Mouse (Mus musculus): ENCODE measurements around the gene Plekhh2. TPM values are rescaled to one million over a fixed set of nuclear protein-coding genes. Genes with fewer than 3 reads are reported as not detected.

Gene Plekhh2
- polyA plus RNA-seq, 1 experiment, result 28.5 TPM

- Histone ChIP-seq H3K27ac (ENCODE audit: control insufficient read depth, insufficient read depth, low read depth, low read length) (no peak overlapping the region), H3K4me1 (ENCODE audit: control insufficient read depth, insufficient read depth, low read length) (no peaks in the 10 kb centered on the region)
- no peak for TF ChIP-seq CTCF (IDR thresholded peaks at IDR 0.05; ENCODE audit: control insufficient read depth, insufficient read depth, insufficient replicate concordance, low read depth, low read length)
- TF ChIP-seq POLR2A (IDR thresholded peaks at IDR 0.05; ENCODE audit: control insufficient read depth, low read depth, low read length), result no peak
These were observed 70.2 kb downstream of the Plekhh2 start for GRCm38 (mm10) chr17:84581740-84582414.

GRCm38 (mm10) chr17:84584107-84584506 lies 72.4 kb downstream of the Plekhh2 start:
- Histone ChIP-seq H3K4me1 (ENCODE audit: control insufficient read depth, insufficient read depth, low read length) (no peaks in the 10 kb centered on the region), H3K27ac (ENCODE audit: control insufficient read depth, insufficient read depth, low read depth, low read length) (no peak overlapping the region), H3K27me3 (ENCODE audit: control insufficient read depth, insufficient read depth, low read length) (no peaks in the 10 kb centered on the region), H3K36me3 (ENCODE audit: control insufficient read depth, insufficient read depth, low read length) (no peaks in the 10 kb centered on the region), H3K4me3 (ENCODE audit: control insufficient read depth, low read depth, low read length) (no peak overlapping the region)
- no peak for TF ChIP-seq POLR2A (IDR thresholded peaks at IDR 0.05; ENCODE audit: control insufficient read depth, low read depth, low read length)
- TF ChIP-seq CTCF (IDR thresholded peaks at IDR 0.05; ENCODE audit: control insufficient read depth, insufficient read depth, insufficient replicate concordance, low read depth, low read length), result no peak

More at GRCm38 (mm10) chr17:84581740-84582414, 70.2 kb downstream of the Plekhh2 start:
- Histone ChIP-seq H3K36me3 (ENCODE audit: control insufficient read depth, insufficient read depth, low read length) (no peaks in the 10 kb centered on the region), H3K4me3 (ENCODE audit: control insufficient read depth, low read depth, low read length) (no peak overlapping the region), H3K27me3 (ENCODE audit: control insufficient read depth, insufficient read depth, low read length) (no peaks in the 10 kb centered on the region)

- H3K27me3 ChIP-seq (ENCODE audit: control insufficient read depth, insufficient read depth, low read length), result no peaks in the 10 kb centered on the region
- H3K27ac ChIP-seq (ENCODE audit: control insufficient read depth, insufficient read depth, low read depth, low read length), result no peak overlapping the region
- TF ChIP-seq POLR2A (IDR thresholded peaks at IDR 0.05; ENCODE audit: control insufficient read depth, low read depth, low read length), result no peak
- no peak for TF ChIP-seq CTCF (IDR thresholded peaks at IDR 0.05; ENCODE audit: control insufficient read depth, insufficient read depth, insufficient replicate concordance, low read depth, low read length)
- H3K4me1 ChIP-seq (ENCODE audit: control insufficient read depth, insufficient read depth, low read length), result no peaks in the 10 kb centered on the region
- H3K4me3 ChIP-seq (ENCODE audit: control insufficient read depth, low read depth, low read length), result no peak overlapping the region
- H3K36me3 ChIP-seq (ENCODE audit: control insufficient read depth, insufficient read depth, low read length), result no peaks in the 10 kb centered on the region
These were observed 73.4 kb downstream of the Plekhh2 start for GRCm38 (mm10) chr17:84585104-84585503.

- Histone ChIP-seq H3K27ac (ENCODE audit: control insufficient read depth, insufficient read depth, low read depth, low read length) (no peak overlapping the region), H3K4me1 (ENCODE audit: control insufficient read depth, insufficient read depth, low read length) (no peaks in the 10 kb centered on the region), H3K4me3 (ENCODE audit: control insufficient read depth, low read depth, low read length) (no peak overlapping the region), H3K36me3 (ENCODE audit: control insufficient read depth, insufficient read depth, low read length) (no peaks in the 10 kb centered on the region), H3K27me3 (ENCODE audit: control insufficient read depth, insufficient read depth, low read length) (no peaks in the 10 kb centered on the region)
- TF ChIP-seq POLR2A (IDR thresholded peaks at IDR 0.05; ENCODE audit: control insufficient read depth, low read depth, low read length) (no peak), CTCF (IDR thresholded peaks at IDR 0.05; ENCODE audit: control insufficient read depth, insufficient read depth, insufficient replicate concordance, low read depth, low read length) (no peak)
These were observed 78.4 kb downstream of the Plekhh2 start for GRCm38 (mm10) chr17:84590065-84590464.

- H3K4me1 ChIP-seq (ENCODE audit: control insufficient read depth, insufficient read depth, low read length), result no peaks in the 10 kb centered on the region
- no peak overlapping the region for H3K27ac ChIP-seq (ENCODE audit: control insufficient read depth, insufficient read depth, low read depth, low read length)
- H3K36me3 ChIP-seq (ENCODE audit: control insufficient read depth, insufficient read depth, low read length), result no peaks in the 10 kb centered on the region
- H3K4me3 ChIP-seq (ENCODE audit: control insufficient read depth, low read depth, low read length), result no peak overlapping the region
- TF ChIP-seq CTCF (IDR thresholded peaks at IDR 0.05; ENCODE audit: control insufficient read depth, insufficient read depth, insufficient replicate concordance, low read depth, low read length) (no peak), POLR2A (IDR thresholded peaks at IDR 0.05; ENCODE audit: control insufficient read depth, low read depth, low read length) (no peak)
- no peaks in the 10 kb centered on the region for H3K27me3 ChIP-seq (ENCODE audit: control insufficient read depth, insufficient read depth, low read length)
These were observed 79.9 kb downstream of the Plekhh2 start for GRCm38 (mm10) chr17:84591431-84592150.

- no peaks in the 10 kb centered on the region for H3K36me3 ChIP-seq (ENCODE audit: control insufficient read depth, insufficient read depth, low read length)
- no peaks in the 10 kb centered on the region for H3K4me1 ChIP-seq (ENCODE audit: control insufficient read depth, insufficient read depth, low read length)
- H3K27me3 ChIP-seq (ENCODE audit: control insufficient read depth, insufficient read depth, low read length), result no peaks in the 10 kb centered on the region
- H3K27ac ChIP-seq (ENCODE audit: control insufficient read depth, insufficient read depth, low read depth, low read length), result no peak overlapping the region
- TF ChIP-seq POLR2A (IDR thresholded peaks at IDR 0.05; ENCODE audit: control insufficient read depth, low read depth, low read length) (no peak), CTCF (IDR thresholded peaks at IDR 0.05; ENCODE audit: control insufficient read depth, insufficient read depth, insufficient replicate concordance, low read depth, low read length) (no peak)
- no peak overlapping the region for H3K4me3 ChIP-seq (ENCODE audit: control insufficient read depth, low read depth, low read length)
These were observed 84.3 kb downstream of the Plekhh2 start for GRCm38 (mm10) chr17:84596015-84596441.

GRCm38 (mm10) chr17:84596501-84596900 lies 84.8 kb downstream of the Plekhh2 start:
- no peak for TF ChIP-seq POLR2A (IDR thresholded peaks at IDR 0.05; ENCODE audit: control insufficient read depth, low read depth, low read length)
- Histone ChIP-seq H3K36me3 (ENCODE audit: control insufficient read depth, insufficient read depth, low read length) (no peaks in the 10 kb centered on the region), H3K4me1 (ENCODE audit: control insufficient read depth, insufficient read depth, low read length) (no peaks in the 10 kb centered on the region), H3K27me3 (ENCODE audit: control insufficient read depth, insufficient read depth, low read length) (no peaks in the 10 kb centered on the region), H3K27ac (ENCODE audit: control insufficient read depth, insufficient read depth, low read depth, low read length) (no peak overlapping the region), H3K4me3 (ENCODE audit: control insufficient read depth, low read depth, low read length) (no peak overlapping the region)
